Mouse (Mus musculus): ENCODE measurements at regions not wholly inside any gene's neighbourhood (a gene's known extent, or its start where the extent isn't known, plus 50 kb on each side); places are given as distances from the start of the nearest gene placed in this dataset.

DNA sequence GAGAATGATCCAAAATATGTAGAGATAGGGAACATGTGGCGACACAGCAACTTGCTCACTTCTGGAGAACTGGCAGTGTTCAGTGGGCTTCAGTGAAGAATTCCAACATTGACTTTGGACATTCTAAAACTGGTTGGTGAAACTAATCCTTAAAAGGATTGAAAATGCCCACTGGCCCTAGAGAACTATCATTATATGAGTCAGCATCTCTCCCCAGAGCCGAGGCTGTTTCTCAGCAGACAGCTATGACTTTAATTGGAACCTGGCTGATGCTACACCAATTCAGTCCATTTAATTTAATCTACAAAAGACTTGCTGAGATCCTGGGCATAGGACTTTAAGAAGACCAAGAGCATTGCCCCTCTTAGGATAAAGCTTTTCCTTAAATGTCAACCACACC is 72.4 kb upstream of the Dusp10 start:
- TF ChIP-seq EP300 (IDR thresholded peaks at IDR 0.05) (no peak), CTCF (IDR thresholded peaks at IDR 0.05) (no peak)

All from lung, postnatal 0 days (tissue).